Mouse (Mus musculus) 3134 (cell line): ENCODE data around the gene Washc2.
"Not testable (repeated sequence)": the region's sequence is repeated elsewhere in the genome, so short reads cannot be mapped to it uniquely, and the experiment has no call there.

Source experiments
- DNase-seq: peaks from one replicate; pipeline ENCODE4 v3.0.0-alpha.2; 2011; ENCODE audit warnings: low spot score; ENCODE audit not compliant: insufficient read length; ENCODE audit errors: extremely low read depth

Washc2 gene

DNA sequence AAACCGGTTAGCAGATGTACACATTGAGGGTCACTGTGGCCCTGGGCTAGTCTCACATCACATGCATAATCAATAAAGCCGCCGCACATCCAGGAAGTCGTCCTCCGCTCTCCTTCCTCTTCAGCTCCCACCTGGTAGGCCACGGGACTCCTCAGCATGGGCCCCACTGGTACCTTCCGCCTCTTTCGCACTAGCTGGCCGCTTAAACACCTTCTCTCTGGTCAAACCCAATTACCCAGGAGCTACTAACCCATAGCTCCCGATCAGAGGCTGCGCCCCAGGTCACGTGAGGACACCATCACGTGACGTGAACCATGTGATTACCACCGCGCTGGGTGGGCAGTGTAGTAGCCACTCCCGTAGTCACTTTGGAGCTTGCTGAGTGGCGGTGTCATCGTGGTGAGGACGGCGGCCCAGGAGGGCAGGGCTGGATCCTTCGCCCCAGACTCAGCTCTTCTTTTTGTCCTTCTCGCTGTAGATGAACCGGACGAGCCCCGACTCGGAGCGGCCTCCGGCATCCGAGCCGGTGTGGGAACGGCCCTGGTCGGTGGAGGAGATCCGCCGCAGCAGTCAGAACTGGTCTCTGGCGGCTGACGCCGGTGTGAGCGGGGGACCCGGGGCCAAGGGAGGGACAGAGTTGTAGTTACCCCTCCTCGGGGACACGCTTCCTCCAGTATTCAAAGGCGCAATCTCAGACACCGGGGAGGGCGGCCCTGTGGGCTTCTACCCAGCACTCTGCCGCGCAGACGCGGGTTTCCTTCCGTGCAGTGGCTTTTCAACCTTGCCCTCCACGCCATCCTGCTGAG is at the start of gene Washc2:
Gene Washc2 (plus strand): TSS at position 310 of the 806 bp plus-strand sequence.
- peak; percentile 90 for DNase-seq

DNA sequence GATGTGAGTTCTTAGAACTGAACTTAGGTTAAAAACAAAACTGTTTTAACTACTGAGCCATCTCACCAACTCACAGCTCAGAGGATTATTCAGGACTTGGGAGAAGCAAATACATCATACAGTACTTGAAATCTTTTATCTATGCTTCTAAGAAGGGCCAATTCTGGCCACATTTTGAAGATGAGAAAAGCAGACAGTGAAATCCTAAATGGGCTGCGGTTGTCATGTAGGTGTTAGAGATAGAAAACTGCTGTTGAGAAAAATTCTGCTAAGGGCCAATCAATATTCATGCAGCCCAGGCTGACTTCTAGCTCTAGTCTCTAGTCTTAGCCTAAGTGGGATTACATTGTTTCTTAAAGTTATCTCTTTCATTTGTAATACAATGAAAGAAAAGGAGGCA is 41.5 kb upstream of the Washc2 start:
- DNase-seq = no peak

DNA sequence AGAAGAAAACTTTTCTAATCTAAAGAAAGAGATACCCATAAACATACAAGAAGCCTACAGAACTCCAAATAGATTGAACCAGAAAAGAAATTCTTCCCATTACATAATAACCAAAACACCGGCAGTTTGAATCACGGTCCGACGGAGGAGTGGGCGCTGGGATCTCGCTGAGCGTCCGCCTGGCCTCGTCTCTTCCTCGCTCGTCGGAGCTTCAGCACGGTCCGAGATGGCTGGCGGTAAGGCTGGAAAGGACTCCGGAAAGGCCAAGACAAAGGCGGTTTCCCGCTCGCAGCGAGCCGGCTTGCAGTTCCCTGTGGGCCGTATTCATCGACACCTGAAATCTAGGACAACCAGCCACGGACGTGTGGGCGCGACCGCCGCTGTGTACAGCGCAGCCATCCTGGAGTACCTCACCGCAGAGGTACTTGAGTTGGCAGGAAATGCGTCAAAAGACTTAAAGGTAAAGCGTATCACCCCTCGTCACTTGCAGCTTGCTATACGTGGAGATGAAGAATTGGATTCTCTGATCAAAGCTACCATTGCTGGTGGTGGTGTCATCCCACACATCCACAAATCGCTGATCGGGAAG is 34.2 kb upstream of the Washc2 start:
- DNase-seq = not testable (repeated sequence)

DNA sequence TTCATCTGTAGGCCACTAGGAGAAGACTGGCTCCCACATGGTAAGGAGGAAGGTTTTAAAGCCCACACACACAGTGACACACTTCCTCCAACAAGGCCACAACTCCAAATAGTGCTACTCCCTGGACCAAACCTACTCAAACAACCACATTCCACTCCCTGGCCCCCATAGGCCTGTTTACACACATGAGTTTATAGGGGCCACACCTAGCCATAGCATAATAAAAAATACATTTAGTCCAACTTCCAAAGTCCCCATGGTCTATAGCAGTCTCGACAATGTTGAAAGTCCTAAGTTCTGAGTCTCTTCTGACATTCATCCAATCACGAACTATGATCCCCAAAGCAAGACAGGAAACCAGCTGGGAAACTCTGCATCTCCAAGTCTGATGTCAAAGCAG is 29.5 kb upstream of the Washc2 start:
- no peak for DNase-seq

DNA sequence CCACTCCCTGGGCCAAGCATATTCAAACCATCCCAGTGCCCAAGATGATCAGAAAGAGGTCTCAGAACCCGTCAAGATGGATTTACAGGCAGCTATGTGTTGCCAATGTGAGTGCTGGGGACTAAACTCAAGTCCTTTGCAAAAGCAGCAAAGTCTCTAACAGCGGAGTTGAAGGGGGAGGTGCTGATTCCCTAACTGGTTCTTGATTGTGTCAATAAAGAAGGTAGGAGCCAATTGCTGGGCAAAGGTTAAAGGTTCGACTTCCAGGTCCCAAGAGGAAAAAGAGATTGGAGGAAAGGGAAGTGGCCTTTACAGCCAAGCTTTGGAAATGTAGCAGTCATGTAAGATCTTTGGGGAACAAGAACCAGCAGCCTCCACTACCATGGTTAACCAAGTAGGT is 27.1 kb upstream of the Washc2 start:
- DNase-seq = no peak

DNA sequence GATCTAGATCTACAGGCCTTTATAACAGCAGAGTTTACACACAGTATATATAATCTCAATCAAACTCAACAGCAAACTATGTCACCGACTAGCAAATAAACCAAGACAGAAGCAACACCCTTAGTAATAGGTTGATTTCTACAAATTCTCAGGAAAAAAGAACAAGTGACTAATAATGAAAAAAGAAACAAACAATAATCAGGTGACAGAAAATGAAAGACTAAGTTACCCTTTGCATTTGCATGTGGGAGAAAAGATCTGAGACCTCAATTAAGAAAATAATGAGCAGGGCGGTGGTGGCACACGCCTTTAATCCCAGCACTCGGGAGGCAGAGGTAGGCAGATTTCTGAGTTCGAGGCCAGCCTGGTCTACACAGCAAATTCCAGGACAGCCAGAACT is 24.3 kb upstream of the Washc2 start:
- no peak for DNase-seq

DNA sequence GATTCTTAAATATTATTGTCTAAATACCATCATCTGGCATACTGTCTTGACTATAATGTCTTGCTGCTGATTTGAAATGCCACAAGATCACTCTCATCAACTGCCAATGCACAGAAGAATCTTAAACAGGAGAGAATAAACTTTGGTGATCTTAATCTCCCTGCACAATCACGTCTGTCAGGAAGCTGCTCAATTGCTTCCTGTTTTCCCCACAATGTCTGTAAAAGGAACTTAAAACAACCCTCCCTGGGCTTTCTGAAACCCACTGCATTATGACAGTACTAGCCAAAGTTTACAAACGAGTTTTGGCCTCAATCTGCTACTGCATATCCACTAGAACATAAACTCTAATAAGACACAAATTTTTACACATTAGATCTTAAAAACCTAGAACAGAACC is 21.4 kb upstream of the Washc2 start:
- no peak for DNase-seq

DNA sequence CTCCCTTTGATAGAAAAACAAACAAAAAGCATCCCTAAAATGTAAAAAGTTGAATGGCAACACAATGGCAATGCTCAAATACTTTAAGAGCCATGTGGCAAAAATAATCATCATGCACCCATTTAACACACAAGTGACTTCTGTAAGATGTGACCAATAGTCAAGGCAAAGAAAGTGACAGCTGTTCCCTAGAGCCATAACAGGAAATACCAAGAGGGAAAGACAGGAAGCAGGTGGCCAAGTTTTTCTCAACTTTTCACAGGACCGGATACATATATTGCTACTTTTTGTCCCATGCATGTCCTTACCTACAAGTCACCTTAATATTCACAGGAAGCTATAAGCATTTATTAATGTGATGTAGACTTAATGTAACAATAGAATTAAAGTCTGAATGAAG is 18.4 kb upstream of the Washc2 start:
- DNase-seq = no peak

DNA sequence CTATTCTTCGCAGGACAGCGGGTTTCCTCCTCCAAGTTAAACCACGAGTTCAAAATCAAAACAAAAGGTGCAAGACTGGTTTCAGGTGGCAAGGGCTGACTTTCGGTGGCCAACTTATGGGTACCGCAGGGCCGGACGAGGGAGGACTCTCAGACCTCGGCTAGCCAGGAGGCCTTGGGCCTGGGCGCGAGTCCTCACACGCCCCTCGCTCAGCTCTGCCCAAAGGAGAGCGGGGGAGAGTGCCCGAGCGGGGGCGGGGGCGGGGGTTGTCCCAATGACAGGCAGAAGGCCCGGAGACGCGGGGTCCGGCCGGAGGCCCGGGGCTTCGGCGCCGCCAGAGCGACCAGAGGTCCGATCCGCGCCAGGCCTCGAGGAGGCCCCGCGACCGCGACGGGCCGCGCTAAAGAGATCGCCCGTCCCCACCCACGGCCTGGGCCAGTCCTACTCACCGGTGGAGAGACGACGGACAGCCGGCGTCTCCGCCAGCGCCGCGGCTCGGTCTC is 15.0 kb upstream of the Washc2 start:
- DNase-seq = peak; percentile 65

DNA sequence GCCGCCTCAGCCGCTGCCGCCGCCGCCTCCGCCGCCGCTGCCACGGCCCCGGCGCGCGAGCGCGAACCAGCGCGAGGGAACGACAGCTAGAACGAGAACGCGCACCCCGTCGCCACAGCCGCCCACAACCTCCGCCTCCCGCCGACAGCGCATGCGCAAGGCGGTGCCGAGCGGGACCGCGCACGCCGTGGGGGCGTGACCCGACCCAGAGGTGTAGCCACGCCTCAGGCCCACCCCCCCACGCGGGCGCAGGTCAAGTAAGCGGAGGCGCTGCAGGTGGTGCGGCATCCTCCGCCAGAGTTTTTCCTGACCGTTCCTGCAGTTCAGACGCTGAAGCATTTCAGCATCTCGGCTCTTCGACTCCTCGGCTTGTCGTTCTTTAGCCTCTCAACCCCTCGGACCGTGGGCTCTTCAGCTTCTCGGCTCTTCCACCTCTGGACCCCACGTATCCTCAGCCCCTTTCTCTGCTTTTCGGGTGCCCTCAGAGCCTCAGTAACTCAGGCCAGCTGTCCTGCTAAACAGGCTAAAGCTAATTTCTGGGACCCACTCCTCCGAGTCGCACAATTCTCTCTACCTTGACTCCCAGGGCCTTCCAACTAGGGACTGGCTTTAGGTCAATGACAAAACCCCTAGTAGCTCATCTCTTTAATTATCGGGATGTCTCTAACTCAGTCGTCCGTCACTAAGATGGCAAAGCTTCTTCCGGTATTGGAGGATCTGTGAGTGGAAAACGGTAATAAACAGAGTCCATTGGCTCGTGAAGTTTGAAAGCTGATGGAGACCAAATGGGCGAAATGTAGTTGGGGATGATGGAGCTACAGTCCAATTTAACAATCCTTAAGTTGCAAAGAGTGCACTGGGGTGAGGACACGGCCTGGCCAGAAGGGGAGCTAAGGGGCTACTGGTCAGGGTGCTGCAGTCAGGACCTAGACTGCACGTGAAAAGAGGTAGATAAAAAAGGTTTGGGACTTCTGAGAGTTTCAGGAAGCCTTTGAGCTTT is 14.1 kb upstream of the Washc2 start, which contains the start of gene Tmcc1:
Gene Tmcc1 (minus strand): TSS at position 93 of the 1,000 bp plus-strand sequence.
- DNase-seq = peak; percentile 97

DNA sequence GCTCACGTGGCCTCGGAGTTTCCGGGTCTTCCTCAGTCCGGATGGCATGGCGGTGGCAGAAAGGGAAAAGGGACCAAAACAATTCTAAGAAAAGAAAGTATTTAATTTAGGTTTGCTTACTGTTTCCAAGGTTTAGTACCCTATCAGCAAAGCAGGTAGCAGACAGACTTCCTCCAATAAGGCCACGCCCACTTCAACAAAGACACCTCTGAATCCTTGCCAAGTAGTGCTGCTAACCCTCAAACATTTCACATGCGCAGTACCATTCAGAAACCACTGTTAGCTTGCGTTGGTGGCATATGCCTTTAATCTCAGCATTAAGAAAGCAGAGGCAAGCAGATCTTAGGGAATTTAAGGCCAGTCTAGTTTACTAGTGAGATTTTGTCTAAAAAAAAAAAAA is 12.0 kb upstream of the Washc2 start:
- DNase-seq = no peak

DNA sequence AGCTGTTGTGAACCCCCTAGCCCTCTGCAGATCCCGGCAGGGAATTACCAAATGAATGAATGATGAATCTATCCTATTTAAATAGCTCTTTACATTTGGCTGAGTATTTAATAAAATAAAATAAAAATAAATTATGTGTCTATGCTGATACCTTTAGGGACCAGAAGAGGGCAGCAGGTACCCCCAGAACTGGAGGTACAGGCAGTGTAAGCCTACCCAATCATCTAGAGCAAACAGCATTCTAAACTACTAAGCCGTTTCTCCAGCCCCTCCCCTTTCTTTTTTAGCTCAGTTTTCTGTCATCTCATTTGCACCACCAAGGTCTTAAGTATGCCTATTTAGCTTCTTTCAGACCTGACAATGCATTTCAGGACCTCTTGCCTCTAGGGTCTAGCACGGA is 9.7 kb upstream of the Washc2 start:
- peak; percentile 11 for DNase-seq

DNA sequence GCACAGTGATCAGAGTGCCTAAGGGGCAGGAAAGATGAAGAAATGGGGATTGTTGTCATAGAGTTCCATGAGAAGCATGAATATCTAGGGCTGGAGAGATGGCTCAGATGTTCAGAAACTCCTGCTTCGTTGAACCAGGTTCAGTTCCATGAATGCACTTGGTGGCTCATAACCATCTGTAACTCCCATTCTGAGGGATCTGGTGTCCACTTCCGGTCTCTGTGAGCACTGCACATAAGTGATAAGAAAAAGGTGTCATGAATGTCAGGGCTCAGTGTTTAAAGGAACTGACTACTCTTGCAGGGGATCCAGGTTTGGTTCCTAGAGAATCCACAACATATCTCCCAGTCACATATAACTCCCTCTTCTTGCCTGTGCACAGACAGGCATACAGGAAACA is 8.2 kb upstream of the Washc2 start:
- DNase-seq = no peak

DNA sequence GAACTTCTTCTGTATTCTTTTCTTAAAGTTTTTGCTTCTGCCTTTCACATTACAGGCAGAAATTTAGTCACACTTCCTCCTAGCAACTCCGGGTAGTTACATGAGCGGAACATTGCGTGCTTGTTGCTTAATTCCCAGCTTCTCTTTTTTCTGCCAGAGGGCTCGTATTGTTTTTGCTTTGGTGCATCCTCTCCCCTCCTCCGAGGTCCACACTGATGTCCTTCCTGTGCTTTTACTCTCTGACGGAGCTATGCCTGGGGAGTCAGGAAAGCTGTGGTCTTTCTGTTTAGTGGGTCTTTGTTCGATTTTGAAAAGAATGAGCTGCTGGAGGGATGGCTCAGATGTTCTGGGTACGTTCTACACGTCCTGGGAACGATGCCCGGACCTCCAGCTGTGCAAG is 19.9 kb downstream of the Washc2 start:
- DNase-seq = no peak

DNA sequence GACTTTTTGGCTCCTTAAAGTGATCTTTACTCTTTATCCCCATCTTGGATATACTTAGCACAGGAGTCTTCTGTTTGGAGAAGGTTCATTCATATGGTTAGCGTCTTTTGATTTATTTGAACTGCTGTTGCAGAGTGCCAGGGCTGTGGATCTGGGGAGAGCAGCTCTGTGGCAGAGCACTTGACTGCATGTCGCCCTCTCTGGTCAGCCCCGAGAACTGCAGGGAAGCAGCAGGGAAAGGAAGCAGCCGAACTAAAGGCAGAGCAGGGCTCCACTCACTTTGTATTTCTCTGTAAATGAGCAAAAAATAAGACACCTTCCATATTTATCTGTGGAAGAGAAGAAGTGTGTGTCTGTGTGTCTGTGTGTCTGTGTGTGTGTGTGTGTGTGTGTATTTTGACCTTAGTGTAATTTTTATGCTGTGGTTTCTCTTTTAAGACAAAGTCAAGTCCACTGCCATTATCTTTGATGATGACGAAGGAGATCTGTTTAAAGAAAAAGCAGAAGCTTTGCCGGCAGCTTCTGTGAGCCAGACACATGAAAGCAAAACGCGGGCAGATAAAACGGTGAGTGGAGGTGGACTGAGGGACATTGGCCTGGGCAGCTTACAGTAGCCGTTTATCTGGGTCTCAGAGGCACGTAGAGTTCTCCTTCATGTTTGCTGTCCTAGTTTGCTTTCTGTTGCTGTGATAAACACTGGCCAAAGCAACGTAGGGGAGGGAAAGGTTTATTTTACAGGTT is 21.1 kb downstream of the Washc2 start:
- DNase-seq = peak; percentile 42

DNA sequence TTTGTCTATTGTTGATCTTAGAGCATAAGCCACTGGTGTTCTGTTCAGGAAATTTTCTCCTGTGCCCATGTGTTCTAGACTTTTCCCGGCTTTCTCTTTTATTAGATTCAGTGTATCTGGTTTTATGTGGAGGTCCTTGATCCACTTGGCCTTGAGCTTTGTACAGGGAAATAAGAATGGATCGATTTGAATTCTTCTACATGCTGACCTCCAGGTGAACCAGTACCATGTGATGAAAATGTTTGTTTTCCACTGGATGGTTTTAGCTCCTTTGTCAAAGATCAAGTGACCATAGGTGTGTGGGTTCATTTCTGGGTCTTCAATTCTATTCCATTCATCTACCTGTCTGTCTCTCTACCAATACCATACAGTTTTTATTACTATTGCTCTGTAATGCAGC is 27.0 kb downstream of the Washc2 start:
- DNase-seq = not testable (repeated sequence)

DNA sequence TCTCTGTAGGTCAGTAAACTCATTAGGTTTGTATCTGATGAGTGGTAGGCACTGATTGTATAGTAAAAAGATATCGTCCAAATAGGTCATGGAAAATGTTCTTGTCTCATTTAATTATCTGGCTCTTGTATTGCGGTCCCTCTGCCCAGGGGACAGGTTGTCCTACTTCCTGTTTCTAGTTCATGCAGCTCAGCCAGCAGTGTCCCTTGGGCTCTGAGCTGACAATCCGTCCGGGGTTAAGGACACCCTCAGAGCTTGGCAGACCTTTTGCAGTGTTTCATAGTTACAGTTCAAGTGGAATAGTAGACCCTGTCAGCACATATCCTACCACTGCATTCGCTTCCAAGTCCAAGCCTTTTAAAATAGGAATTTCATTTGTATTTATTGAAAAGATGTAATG is 27.5 kb downstream of the Washc2 start:
- DNase-seq = no peak

DNA sequence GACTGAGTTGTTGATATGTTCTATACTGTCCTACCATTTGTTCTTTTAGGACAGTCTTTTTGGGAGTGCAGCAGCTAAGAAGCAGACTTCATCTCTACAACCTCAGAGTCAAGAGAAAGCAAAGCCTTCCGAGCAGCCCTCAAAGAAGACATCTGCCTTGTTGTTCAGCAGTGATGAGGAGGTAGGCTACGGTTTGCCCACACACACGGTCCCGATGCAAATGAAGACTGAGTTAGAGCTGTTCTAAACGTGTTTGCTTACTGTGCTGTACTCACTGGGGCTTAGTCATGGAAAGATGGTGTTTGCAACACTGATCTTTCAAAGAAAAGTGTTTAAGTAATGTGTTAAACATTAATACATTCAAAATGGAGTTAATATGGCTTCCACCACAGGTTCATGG is 30.2 kb downstream of the Washc2 start:
- no peak for DNase-seq

DNA sequence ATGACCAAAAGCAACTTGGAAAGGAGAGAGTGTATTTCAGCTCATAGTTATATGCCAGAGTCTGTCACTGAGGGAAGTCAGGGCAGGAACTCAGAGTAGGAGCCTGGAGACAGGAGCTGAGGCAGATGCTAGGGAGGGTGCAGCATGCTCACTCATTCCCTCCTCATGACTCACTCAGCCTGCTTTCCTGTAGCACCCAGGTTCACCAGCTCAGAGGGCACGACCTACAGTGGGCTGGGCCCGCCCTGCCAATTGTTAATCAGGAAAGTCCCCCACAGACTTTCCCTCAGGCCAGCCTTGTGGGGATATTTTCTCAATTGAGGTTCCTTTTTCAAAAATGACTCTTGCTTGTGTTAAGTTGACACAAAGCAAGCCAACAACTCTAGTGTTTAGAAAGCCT is 32.5 kb downstream of the Washc2 start:
- DNase-seq = peak; percentile 38

DNA sequence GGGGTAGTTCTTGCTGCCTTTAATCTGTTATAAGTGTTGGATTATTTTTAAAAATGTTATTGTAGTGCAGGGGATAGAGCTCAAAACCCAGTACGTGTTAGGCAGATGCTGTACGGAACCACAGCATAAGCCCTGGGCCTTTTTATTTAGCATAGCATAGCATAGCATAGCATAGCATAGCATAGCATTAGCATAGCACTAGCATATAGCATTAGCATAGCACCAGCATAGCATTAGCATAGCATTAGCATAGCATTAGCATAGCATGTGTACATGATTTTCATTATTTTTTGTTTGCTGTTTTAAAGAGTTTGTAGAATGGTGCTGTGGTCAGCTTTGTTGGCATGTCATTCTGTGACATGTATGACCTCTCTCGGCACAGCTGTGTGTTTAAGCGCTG is 51.8 kb downstream of the Washc2 start:
- DNase-seq = no peak
